Mouse (Mus musculus) T-helper 1 cell (primary cell): ENCODE results near the gene Slc25a47.

ENCODE experiments used
- in situ Hi-C: fragments of 300-600 bp; cut with MboI, MseI; formaldehyde crosslinking; loops from one replicate; pipeline ENCODE4 v1.15.1; 2025; ENCODE audit warnings: high pct_unique_total_duplicates

Gene Slc25a47

GRCm38 (mm10) chr12:108835840-108836409 lies at the start of gene Slc25a47, which contains the start of gene Slc25a29:
Slc25a47 (plus strand) TSS chr12:108836046.
Slc25a29 (minus strand) TSS chr12:108835883.
- in situ Hi-C loops, result no loop called here

- in situ Hi-C loops, result no loop called here
Observed at GRCm38 (mm10) chr12:108787329-108787728, 48.5 kb upstream of the Slc25a47 start.

- in situ Hi-C loops, result no loop called here
Observed at GRCm38 (mm10) chr12:108792152-108792545, 43.7 kb upstream of the Slc25a47 start.

- in situ Hi-C loops, result no loop called here
Observed at GRCm38 (mm10) chr12:108792546-108793452, 43.0 kb upstream of the Slc25a47 start, which contains the start of gene Yy1. Yy1 (plus strand) TSS chr12:108792973.

GRCm38 (mm10) chr12:108793453-108793941 lies 42.3 kb upstream of the Slc25a47 start:
- in situ Hi-C loops, result no loop called here

- in situ Hi-C loops, result no loop called here
Observed at GRCm38 (mm10) chr12:108794078-108794711, 41.7 kb upstream of the Slc25a47 start.

- in situ Hi-C loops, result no loop called here
Observed at GRCm38 (mm10) chr12:108794979-108795537, 40.8 kb upstream of the Slc25a47 start.

GRCm38 (mm10) chr12:108801613-108802012 lies 34.2 kb upstream of the Slc25a47 start:
- in situ Hi-C loops, result no loop called here

- in situ Hi-C loops, result no loop called here
Observed at GRCm38 (mm10) chr12:108804388-108804787, 31.5 kb upstream of the Slc25a47 start.

GRCm38 (mm10) chr12:108808465-108808864 lies 27.4 kb upstream of the Slc25a47 start:
- in situ Hi-C loops, result no loop called here

GRCm38 (mm10) chr12:108809771-108810170 lies 26.1 kb upstream of the Slc25a47 start:
- in situ Hi-C loops, result no loop called here

GRCm38 (mm10) chr12:108810309-108810708 lies 25.5 kb upstream of the Slc25a47 start:
- in situ Hi-C loops, result no loop called here

GRCm38 (mm10) chr12:108811133-108811532 lies 24.7 kb upstream of the Slc25a47 start:
- in situ Hi-C loops, result no loop called here

GRCm38 (mm10) chr12:108812463-108812862 lies 23.4 kb upstream of the Slc25a47 start:
- in situ Hi-C loops, result no loop called here

- in situ Hi-C loops, result no loop called here
Observed at GRCm38 (mm10) chr12:108814470-108814869, 21.4 kb upstream of the Slc25a47 start.

GRCm38 (mm10) chr12:108816569-108816968 lies 19.3 kb upstream of the Slc25a47 start:
- in situ Hi-C loops, result no loop called here

- in situ Hi-C loops, result no loop called here
Observed at GRCm38 (mm10) chr12:108820461-108820860, 15.4 kb upstream of the Slc25a47 start.

GRCm38 (mm10) chr12:108823036-108823435 lies 12.8 kb upstream of the Slc25a47 start:
- in situ Hi-C loops, result no loop called here

- in situ Hi-C loops, result no loop called here
Observed at GRCm38 (mm10) chr12:108824225-108824874, 11.5 kb upstream of the Slc25a47 start.

- in situ Hi-C loops, result no loop called here
Observed at GRCm38 (mm10) chr12:108825561-108826224, 10.2 kb upstream of the Slc25a47 start.
